Mouse (Mus musculus) hindbrain, embryonic 12.5 days (tissue): ENCODE data around the gene Plekha7. TPM values are rescaled to one million over a fixed set of nuclear protein-coding genes. Genes with fewer than 3 reads are reported as not detected.
A peak's percentile ranks its signal among the peaks of the same experiment; 100 is the strongest.

Experiments
- ATAC-seq: fragments of 200-750 bp; cut with Nextera tagmentation; 2 replicates; pipeline ENCODE4 v1.8.0; 2017; ENCODE audit warnings: moderate TSS enrichment; ENCODE audit not compliant: low FRiP score
- H3K27ac ChIP-seq: fragments of 300-500 bp; sonication (generic); 2 replicates; pipeline ENCODE4 v1.5.1; 2016; ENCODE audit warnings: mild to moderate bottlenecking
- H3K27me3 ChIP-seq: fragments of 300-500 bp; sonication (generic); 2 replicates; pipeline ENCODE4 v1.6.1; 2016; ENCODE audit warnings: mild to moderate bottlenecking
- H3K36me3 ChIP-seq: fragments of 300-500 bp; sonication (generic); 2 replicates; pipeline ENCODE4 v1.6.1; 2016; ENCODE audit warnings: mild to moderate bottlenecking
- H3K4me1 ChIP-seq: fragments of 300-500 bp; sonication (generic); 2 replicates; pipeline ENCODE4 v1.6.1; 2016
- H3K4me2 ChIP-seq: fragments of 300-500 bp; sonication (generic); replicated peaks from 2 replicates; pipeline ENCODE4 v1.6.1; 2016; ENCODE audit warnings: mild to moderate bottlenecking
- H3K4me3 ChIP-seq: fragments of 300-500 bp; sonication (generic); 2 replicates; pipeline ENCODE4 v1.5.1; 2016; ENCODE audit warnings: mild to moderate bottlenecking
- H3K9ac ChIP-seq: fragments of 300-500 bp; sonication (generic); 2 replicates; pipeline ENCODE4 v1.6.1; 2016; ENCODE audit warnings: mild to moderate bottlenecking, moderate library complexity
- H3K9me3 ChIP-seq: fragments of 300-500 bp; sonication (generic); replicated peaks from 2 replicates; pipeline ENCODE4 v1.6.1; 2016; ENCODE audit warnings: mild to moderate bottlenecking
- WGBS: fragments of 180-500 bp; shearing (Covaris S2); methylation state at CpG from one replicate; pipeline ENCODE4 v1.1.7; 2016; 5-methylcytosine and 5-hydroxymethylcytosine counted together
- polyA plus RNA-seq: library from polyadenylated mRNA; unstranded; fragments of >200 nt; fragmentation: Nextera tagmentation; extraction: Ambion mirVana; gene quantifications from 2 replicates; pipeline ENCODE4 v1.2.1, GENCODE M21; 2016

Gene Plekha7
- polyA plus RNA-seq, 1 experiment from 2014 or later: 12.5 TPM

DNA sequence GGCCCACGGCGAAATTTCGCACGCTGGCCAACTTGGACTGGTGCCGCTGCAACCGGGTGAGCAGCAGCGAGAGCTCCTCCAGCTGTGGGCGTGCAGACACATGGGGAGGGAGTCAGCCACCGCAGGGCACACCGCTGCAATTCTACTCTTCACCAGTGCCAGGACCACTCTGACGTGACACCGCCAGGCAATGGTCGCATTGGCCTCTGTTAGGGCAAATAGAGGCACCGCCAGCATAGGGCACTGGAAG, 151.4 kb downstream of the Plekha7 start:
- no peak for ATAC-seq
- H3K36me3 ChIP-seq: 0 out of 2 replicates have a peak, but pooled peaks cover 6% of the 10 kb centered on the region
- no peaks in the 10 kb centered on the region for H3K27me3 ChIP-seq
- H3K4me1 ChIP-seq: no peaks in the 10 kb centered on the region
- H3K4me2 ChIP-seq: no peak overlapping the region
- H3K4me3 ChIP-seq: no peak overlapping the region
- H3K27ac ChIP-seq: no peak overlapping the region
- 71% methylated on average over 14 of the region's 14 CpGs for WGBS
- no peak overlapping the region for H3K9ac ChIP-seq
- H3K9me3 ChIP-seq: no peaks in the 10 kb centered on the region

DNA sequence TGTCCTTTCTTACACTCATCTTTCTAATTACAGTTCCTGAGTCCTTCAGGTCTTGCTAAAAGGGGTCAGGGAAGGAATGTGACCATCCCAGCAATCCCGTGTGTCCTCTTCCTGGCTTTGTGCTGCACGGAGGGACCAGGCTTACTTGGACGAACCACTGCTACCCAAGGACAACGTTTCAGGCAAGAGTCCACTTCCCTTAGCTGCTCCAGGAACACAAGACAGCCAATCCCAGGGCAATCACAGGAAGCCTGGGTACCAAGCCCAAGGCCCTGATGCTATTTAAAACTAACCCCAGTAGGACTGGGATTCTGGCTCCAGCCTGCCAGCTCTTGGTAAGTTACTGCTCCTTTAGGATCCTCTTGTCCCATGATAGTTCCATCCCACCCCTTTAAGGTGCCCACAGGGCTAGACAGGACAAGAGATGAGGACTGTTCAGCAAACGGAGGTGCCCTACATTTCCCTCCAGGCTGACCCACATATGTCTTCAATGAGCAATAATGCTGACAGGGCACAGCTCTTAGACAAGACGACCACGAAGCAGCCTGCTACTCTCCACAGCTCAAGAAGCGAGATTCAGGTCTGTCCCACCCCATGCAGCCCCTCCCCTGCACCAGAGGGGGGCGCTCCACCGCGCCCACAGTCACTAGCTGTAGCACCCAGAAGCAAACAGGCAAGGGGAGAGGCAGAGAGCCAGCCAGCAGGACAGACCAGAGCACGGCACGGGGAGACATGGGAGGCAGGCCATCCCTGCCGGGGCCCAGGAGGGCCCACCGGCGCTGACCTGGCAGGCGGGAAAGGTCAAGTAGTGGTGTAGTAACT, 151.9 kb downstream of the Plekha7 start:
- ATAC-seq: no peak
- H3K4me1 ChIP-seq: no peaks in the 10 kb centered on the region
- no peaks in the 10 kb centered on the region for H3K27me3 ChIP-seq
- no peak overlapping the region for H3K4me2 ChIP-seq
- 60% methylated on average over 17 of the region's 17 CpGs for WGBS
- H3K27ac ChIP-seq: no peak overlapping the region
- no peaks in the 10 kb centered on the region for H3K9me3 ChIP-seq
- H3K4me3 ChIP-seq: no peak overlapping the region
- H3K9ac ChIP-seq: no peak overlapping the region
- H3K36me3 ChIP-seq: 0 out of 2 replicates have a peak, but pooled peaks cover 6% of the 10 kb centered on the region

DNA sequence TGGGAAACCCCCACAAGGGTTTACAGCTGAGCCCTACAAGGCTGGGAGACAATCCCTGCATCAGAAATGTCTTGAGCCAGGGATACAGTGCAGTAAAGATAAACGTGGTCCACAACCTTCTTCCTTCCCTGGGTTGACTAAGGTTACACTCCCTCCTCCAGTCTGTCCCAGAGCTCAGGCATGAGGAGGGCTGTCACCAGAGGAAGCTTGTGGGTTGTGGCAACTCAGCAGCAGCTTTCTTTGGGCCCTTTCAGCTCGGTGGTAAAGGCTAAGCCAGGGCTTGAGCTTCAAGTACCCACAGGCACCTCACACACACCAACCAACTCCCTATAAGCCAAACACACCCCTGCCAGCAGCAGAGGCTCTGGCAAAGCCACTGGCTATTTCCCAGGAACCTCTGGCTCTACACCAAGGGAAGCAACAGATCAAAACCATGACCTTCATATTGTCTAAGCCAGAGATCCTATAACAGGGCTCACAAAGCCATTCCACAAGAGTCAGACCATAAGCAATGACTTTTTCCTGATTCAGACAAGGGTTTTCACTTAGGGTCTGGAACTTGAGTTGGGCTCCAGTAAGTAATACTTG, 154.3 kb downstream of the Plekha7 start:
- no peak overlapping the region for H3K4me3 ChIP-seq
- H3K36me3 ChIP-seq: 0 out of 2 replicates have a peak, but pooled peaks cover 6% of the 10 kb centered on the region
- H3K9ac ChIP-seq: no peak overlapping the region
- no peak overlapping the region for H3K4me2 ChIP-seq
- H3K27me3 ChIP-seq: no peaks in the 10 kb centered on the region
- no peaks in the 10 kb centered on the region for H3K4me1 ChIP-seq
- no peak for ATAC-seq
- H3K9me3 ChIP-seq: no peaks in the 10 kb centered on the region
- 73% methylated on average over 2 of the region's 2 CpGs for WGBS
- no peak overlapping the region for H3K27ac ChIP-seq

DNA sequence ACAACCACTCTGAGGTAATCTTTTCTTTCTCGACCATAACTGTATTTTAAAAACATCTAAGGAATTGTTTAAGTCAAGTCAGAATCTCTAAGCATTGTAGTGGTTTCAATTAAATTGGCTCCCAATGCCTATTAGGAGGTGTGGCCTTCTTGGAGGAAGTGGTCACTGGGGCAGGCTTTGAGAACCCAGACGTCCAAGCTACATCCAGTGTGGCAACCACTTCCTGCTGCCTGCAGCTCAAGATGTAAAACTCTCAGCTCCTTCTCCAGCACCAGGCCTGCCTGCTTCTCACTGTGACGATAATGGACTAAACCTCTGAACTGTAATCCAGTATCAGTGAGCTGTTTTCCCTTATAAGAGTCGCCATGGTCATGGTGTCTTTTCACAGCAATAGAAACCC, 158.6 kb downstream of the Plekha7 start:
- Histone ChIP-seq H3K36me3 (no peaks in the 10 kb centered on the region), H3K9me3 (no peaks in the 10 kb centered on the region), H3K27ac (no peak overlapping the region), H3K27me3 (no peaks in the 10 kb centered on the region), H3K9ac (no peak overlapping the region), H3K4me3 (no peak overlapping the region), H3K4me1 (no peaks in the 10 kb centered on the region), H3K4me2 (no peak overlapping the region)
- ATAC-seq: no peak
- WGBS: 79% methylated on average over 4 of the region's 4 CpGs

DNA sequence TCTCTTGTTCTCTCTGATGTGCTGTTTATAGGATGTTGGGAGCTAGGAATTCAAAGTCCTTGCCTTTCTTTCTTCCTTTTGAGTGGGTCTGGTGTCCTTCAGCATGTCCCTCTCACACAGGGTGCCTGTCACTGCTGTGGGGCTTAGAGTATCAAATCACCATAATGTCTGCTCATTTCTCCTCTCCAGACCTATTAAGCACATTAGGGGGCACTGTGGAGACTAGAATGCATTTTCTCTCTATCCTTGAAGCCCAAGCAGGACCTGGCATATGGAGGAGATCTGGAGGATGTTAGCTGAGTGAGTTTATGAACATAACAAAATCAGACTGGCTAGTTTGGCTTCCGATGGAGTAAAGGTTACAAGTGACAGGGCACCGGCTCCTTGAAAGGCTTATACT, 161.1 kb downstream of the Plekha7 start:
- no peak overlapping the region for H3K4me2 ChIP-seq
- no peaks in the 10 kb centered on the region for H3K9me3 ChIP-seq
- WGBS: 85% methylated on average over 2 of the region's 2 CpGs
- no peak for ATAC-seq
- 0 out of 2 replicates have a peak, but pooled peaks cover 2% of the 10 kb centered on the region for H3K36me3 ChIP-seq
- H3K9ac ChIP-seq: no peak overlapping the region
- H3K4me3 ChIP-seq: no peak overlapping the region
- no peak overlapping the region for H3K27ac ChIP-seq
- no peaks in the 10 kb centered on the region for H3K4me1 ChIP-seq
- no peaks in the 10 kb centered on the region for H3K27me3 ChIP-seq

DNA sequence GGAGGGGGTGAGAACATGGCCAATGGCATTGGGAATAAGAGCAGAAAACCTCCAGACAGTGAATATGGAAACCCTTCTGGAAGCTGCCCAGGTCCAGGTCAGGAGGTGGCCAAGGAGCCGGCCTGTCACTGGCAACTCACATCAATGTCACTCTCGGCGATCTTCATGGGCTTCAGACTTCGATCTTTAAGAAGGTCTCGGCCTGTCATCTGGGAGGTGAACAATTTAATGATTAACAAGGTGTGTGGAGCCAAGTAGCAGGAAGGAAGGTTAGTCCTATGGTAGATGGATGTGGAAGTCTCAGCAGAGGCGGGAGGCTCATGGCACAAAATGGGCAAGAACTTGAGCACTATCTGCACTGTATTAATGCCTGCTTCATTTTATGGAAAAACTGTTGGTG, 163.1 kb downstream of the Plekha7 start:
- 93% methylated on average over 6 of the region's 6 CpGs for WGBS
- H3K36me3 ChIP-seq: peaks cover 7% of the 10 kb centered on the region; the same call in 1 of the 2 replicates

DNA sequence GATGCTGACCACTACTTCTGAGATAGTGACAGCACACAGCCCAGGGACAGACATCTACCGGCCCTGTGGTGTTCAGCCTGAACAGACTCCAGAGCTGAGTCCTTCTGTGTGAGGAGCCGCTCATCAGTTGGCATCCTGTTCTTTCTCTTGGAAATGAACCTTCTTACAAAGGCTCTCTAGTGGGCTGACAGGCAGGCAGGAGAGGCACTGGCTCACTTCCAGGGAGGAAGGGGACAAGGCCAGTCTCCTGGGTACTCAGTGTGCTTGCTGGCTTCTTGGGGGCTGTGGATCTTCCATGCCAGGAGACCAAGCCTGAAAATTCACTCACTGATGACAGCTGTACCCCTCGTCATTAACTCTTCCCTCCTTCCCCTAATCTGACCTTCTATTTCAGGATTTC, 170.5 kb downstream of the Plekha7 start:
- H3K27ac ChIP-seq: no peak overlapping the region; the same call in 1 of the 2 replicates
- no peaks in the 10 kb centered on the region for H3K9me3 ChIP-seq
- WGBS: 65% methylated on average over 3 of the region's 3 CpGs
- H3K36me3 ChIP-seq: peaks cover 7% of the 10 kb centered on the region; the same call in 1 of the 2 replicates
- no peak overlapping the region for H3K4me2 ChIP-seq
- H3K27me3 ChIP-seq: no peaks in the 10 kb centered on the region
- no peak overlapping the region for H3K4me3 ChIP-seq
- no peak overlapping the region for H3K9ac ChIP-seq
- H3K4me1 ChIP-seq: no peaks in the 10 kb centered on the region
- ATAC-seq: no peak

More for the DNA sequence above, 163.1 kb downstream of the Plekha7 start:
- Histone ChIP-seq H3K27me3 (no peaks in the 10 kb centered on the region), H3K9me3 (no peaks in the 10 kb centered on the region), H3K9ac (no peak overlapping the region), H3K4me3 (no peak overlapping the region), H3K4me1 (no peaks in the 10 kb centered on the region), H3K4me2 (no peak overlapping the region), H3K27ac (no peak overlapping the region)
- no peak for ATAC-seq

DNA sequence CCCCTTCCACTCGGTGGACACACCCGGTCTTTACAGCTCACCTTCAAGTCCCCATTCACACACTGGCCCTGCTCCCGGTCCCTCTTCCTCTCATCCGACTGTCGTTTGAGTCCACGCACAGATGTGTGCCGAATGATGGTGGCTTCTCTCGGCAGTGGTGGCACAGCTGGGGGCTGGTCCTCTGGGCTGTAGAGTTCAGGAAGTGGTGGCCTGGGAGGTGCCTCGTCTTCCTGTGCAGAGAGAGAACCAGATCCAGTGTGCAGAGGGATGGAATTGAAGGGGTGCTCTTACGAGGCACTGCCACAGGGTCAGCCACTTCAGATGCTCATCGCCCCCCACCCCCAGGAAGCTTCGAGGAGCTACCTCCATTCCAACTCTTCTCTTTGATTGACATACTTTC, 171.0 kb downstream of the Plekha7 start:
- no peaks in the 10 kb centered on the region for H3K9me3 ChIP-seq
- H3K27me3 ChIP-seq: no peaks in the 10 kb centered on the region
- no peak overlapping the region for H3K4me3 ChIP-seq
- H3K4me1 ChIP-seq: no peaks in the 10 kb centered on the region
- WGBS: 88% methylated on average over 12 of the region's 12 CpGs
- H3K27ac ChIP-seq: no peak overlapping the region
- H3K4me2 ChIP-seq: no peak overlapping the region
- no peak for ATAC-seq
- H3K9ac ChIP-seq: no peak overlapping the region
- peaks cover 5% of the 10 kb centered on the region; the same call in 1 of the 2 replicates for H3K36me3 ChIP-seq

DNA sequence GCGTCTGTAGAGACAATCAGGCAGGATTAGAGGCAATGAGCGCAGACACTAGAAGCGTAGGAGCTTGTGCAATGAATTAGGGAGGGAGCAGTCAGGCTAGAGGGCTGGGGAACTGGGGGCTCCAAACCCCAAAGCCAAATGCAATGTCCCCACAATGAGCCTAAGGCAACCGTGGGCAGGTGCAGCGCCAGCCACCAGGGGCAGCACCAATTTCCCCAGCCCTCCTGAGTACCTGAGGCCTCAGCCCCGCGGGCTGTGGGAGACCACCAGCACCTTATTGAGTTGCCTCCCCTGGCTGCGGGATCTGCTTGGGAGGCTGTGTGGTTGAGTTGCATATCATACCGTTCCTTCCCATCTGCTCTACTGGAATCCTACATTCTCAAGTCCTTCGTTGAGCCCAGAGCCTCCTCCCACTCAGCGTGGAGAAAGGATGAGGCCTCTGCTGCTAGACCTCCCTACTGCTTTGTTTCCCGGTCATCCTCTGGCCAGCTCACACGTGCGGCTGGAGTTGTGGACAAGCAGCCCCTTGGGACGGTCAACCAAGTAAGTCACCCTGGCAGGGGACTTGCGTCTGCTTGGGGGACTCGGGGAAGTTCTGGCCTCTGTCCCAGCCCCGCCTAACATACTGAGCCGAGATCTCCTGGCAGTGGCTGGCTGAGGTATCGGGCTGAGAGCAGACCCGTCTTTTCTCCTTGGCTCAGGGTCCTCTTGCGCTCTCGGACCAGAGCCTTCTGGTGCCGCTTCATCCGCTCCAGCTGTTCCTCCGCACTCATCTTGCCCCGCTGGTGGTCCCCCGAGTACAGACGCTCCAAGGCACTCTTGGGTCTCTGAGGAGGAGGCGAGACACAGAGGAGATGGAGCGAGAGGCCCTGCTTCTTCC, 173.5 kb downstream of the Plekha7 start:
- ATAC-seq: no peak
- H3K4me3 ChIP-seq: no peak overlapping the region
- H3K4me1 ChIP-seq: peaks cover 5% of the 10 kb centered on the region; the same call in 1 of the 2 replicates
- H3K4me2 ChIP-seq: no peak overlapping the region
- no peaks in the 10 kb centered on the region for H3K27me3 ChIP-seq
- H3K9me3 ChIP-seq: no peaks in the 10 kb centered on the region
- no peaks in the 10 kb centered on the region for H3K36me3 ChIP-seq
- no peak overlapping the region for H3K9ac ChIP-seq
- WGBS: 82% methylated on average over 31 of the region's 31 CpGs
- no peak overlapping the region for H3K27ac ChIP-seq

DNA sequence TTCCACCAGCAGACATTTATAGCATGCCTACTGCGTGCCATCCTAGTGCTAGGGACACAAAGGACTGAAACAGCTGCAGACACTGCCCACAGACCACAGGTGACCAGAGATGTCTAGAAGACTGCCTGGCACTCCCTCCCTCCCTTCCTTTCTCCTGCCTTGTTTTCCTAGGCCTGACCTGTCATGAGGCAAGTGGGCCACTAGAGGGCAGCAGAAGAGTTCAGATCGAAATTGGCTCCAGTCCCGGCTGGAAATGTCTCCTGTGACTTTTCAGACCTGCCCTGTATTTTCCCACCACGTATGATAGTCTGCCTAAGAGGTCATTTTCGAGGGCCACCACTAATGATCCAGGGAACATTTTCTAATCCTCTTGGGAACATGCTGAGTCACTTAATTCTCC, 176.1 kb downstream of the Plekha7 start:
- Histone ChIP-seq H3K27me3 (no peaks in the 10 kb centered on the region), H3K4me3 (no peak overlapping the region), H3K9me3 (no peaks in the 10 kb centered on the region), H3K4me2 (no peak overlapping the region), H3K36me3 (no peaks in the 10 kb centered on the region), H3K4me1 (peaks cover 5% of the 10 kb centered on the region; the same call in 1 of the 2 replicates), H3K9ac (no peak overlapping the region), H3K27ac (no peak overlapping the region)
- ATAC-seq: peak; percentile 64; the same call in 1 of the 2 replicates
- WGBS: 6% methylated on average over 5 of the region's 5 CpGs

DNA sequence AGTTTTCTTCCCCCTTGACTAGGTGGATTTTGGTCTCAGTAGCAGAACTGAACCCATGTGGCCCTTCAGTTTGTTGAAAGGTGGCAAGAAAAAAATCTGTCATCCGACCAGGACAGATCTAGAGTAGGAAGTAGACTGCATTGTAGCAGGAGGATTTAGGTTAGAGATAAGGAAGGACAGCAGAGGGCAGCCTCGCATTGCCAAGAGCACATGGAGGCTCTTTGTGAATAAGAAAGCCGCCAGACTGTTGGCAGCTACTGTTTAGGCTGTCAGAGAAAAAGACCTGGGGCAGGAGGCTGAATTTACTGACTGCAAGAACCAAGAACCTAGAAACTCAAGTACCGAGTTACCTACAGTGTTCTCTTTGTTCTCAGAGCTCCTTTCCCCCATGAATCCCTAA, 176.8 kb downstream of the Plekha7 start:
- ATAC-seq: no peak
- Histone ChIP-seq H3K9ac (no peak overlapping the region), H3K9me3 (no peaks in the 10 kb centered on the region), H3K36me3 (no peaks in the 10 kb centered on the region), H3K4me2 (no peak overlapping the region), H3K27ac (no peak overlapping the region), H3K4me3 (no peak overlapping the region), H3K4me1 (peaks cover 5% of the 10 kb centered on the region; the same call in 1 of the 2 replicates), H3K27me3 (no peaks in the 10 kb centered on the region)
- WGBS: 30% methylated on average over 4 of the region's 4 CpGs

DNA sequence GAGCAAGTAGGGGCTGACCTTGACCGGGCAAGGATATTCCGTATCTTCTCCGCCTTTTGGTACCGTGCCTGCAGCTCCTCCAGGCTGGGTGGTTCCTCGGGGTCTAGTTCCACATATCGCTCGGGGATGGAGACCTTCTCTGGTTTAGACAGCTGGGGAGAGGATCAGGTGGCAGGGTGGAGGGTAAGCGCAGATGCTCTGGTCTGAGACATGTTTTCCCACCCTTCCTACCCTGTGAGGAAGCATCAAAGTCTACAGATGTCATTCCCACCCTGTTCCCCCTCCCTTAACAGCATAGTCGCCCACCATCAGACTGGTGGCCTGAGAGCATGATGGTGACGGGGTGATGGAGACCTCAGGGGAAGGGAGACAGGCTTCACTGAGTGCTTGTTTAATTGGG, 178.8 kb downstream of the Plekha7 start:
- Histone ChIP-seq H3K4me2 (no peak overlapping the region), H3K9ac (no peak overlapping the region), H3K27ac (no peak overlapping the region), H3K36me3 (no peaks in the 10 kb centered on the region), H3K27me3 (no peaks in the 10 kb centered on the region), H3K4me1 (peaks cover 5% of the 10 kb centered on the region; the same call in 1 of the 2 replicates), H3K9me3 (no peaks in the 10 kb centered on the region), H3K4me3 (no peak overlapping the region)
- WGBS: 79% methylated on average over 10 of the region's 10 CpGs
- no peak for ATAC-seq
